Mouse (Mus musculus) G1E (cell line): ENCODE results near the gene BC005537.

Experiments
- CTCF ChIP-seq: IDR thresholded peaks from 2 replicates; pipeline ENCODE4 v1.5.1; 2012; ENCODE audit warnings: low read depth, low read length, inconsistent platforms, mixed read lengths
- GATA1 ChIP-seq: IDR thresholded peaks from 2 replicates; pipeline ENCODE4 v1.6.1; 2012; ENCODE audit warnings: borderline replicate concordance, low read length, inconsistent platforms, mixed read lengths
- TAL1 ChIP-seq: conservative IDR thresholded peaks from 2 replicates; pipeline ENCODE4 v1.6.1; 2012; ENCODE audit warnings: low read depth, low read length, inconsistent platforms, mixed read lengths

GRCm38 (mm10) chr13:24812521-24812920 lies 11.1 kb downstream of the BC005537 start:
- no peak for TF ChIP-seq CTCF
- no peak for TF ChIP-seq TAL1
- no peak for TF ChIP-seq GATA1
